Comparison of ENCODE assay signal across 19 mouse cellular contexts in the genomic region with DNA sequence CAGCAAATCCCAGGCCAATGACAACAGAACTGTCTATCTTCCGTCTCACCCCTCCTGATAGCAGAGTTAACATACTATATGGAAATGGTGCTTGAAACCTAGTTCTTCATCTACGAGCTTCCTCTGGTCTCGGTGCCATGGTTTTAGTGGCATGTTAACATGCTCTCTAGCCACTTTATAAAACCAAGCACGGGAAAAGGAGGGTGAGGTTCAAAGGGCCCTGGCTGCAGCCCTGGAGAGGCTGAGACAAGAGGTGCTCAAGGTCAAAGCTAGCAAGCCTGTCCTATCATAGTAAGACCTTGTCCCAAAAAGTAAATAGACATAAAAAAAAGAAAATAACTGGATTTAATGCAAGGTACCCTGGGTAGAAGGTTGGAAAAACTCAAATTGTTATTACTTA. TPM values are rescaled to one million over a fixed set of nuclear protein-coding genes. Genes with fewer than 3 reads are reported as not detected.
DNase-seq lines count a peak whose midpoint lies in the region; ATAC-seq lines count a peak whose summit lies in the region.
"Had no signal": no experiment of that assay in that cellular context is flagged by ENCODE, and none has a peak within 500 bp of the region (broad histone marks: within the 10 kb centered on the region; RNA-seq: fewer than 3 reads in every experiment).

No protein-coding gene starts in this region.

- ATAC-seq in intestine, embryonic 15.5 days = peak; percentile 76
- ATAC-seq: forebrain, embryonic 13.5 days; midbrain, embryonic 16.5 days had no signal

- 63% methylated on average over 4 of the region's 4 CpGs for WGBS in intestine, embryonic 15.5 days
- 88% methylated on average over 4 of the region's 4 CpGs for WGBS in hindbrain, embryonic 10.5 days

- H3K27ac ChIP-seq in intestine, embryonic 15.5 days = no peak overlapping the region; the same call in 1 of the 2 replicates
- H3K27ac ChIP-seq in hindbrain, embryonic 10.5 days = no peak overlapping the region
- H3K27ac ChIP-seq: forebrain, embryonic 13.5 days; heart, embryonic 10.5 days; hindbrain, embryonic 12.5 days; limb, embryonic 15.5 days had no signal

- DNase-seq in kidney, adult 11 months = peak; percentile 69
- DNase-seq in kidney, postnatal 4 days = no peak
- peak; percentile 60 to 67 for DNase-seq in kidney, adult 8-10 months
- peak; percentile 52 to 78 for DNase-seq in kidney, postnatal 25 days
- DNase-seq in layer of hippocampus, postnatal 14 days (ENCODE audit: low spot score in 2 of 2) = no peak
- no peak for DNase-seq in embryo, embryonic 11 days
- no peak for DNase-seq in hindbrain, embryonic 10.5 days (ENCODE audit: low spot score)
- DNase-seq: cerebellum, adult 8-10 months; gastrocnemius, postnatal 36 days; heart, postnatal 10 days had no signal

- H3K9ac ChIP-seq in intestine, embryonic 15.5 days = no peak overlapping the region
- H3K9ac ChIP-seq: forebrain, embryonic 13.5 days; hindbrain, embryonic 12.5 days; limb, embryonic 15.5 days had no signal

- no peaks in the 10 kb centered on the region for H3K36me3 ChIP-seq in intestine, embryonic 15.5 days
- peaks cover 46% of the 10 kb centered on the region for H3K36me3 ChIP-seq in hindbrain, embryonic 10.5 days

- H3K4me1 ChIP-seq in intestine, embryonic 15.5 days (replicated peaks) = no peaks in the 10 kb centered on the region
- H3K4me1 ChIP-seq in hindbrain, embryonic 10.5 days (replicated peaks) = no peaks in the 10 kb centered on the region
- H3K4me1 ChIP-seq: forebrain, embryonic 13.5 days; heart, embryonic 10.5 days; hindbrain, embryonic 12.5 days; limb, embryonic 15.5 days had no signal

- H3K9me3 ChIP-seq in intestine, embryonic 15.5 days = no peaks in the 10 kb centered on the region
- H3K9me3 ChIP-seq in hindbrain, embryonic 10.5 days = no peaks in the 10 kb centered on the region
- H3K9me3 ChIP-seq: forebrain, embryonic 13.5 days; heart, embryonic 10.5 days; hindbrain, embryonic 12.5 days; limb, embryonic 15.5 days had no signal

- H3K4me2 ChIP-seq in intestine, embryonic 15.5 days (replicated peaks) = no peak overlapping the region
- H3K4me2 ChIP-seq: forebrain, embryonic 13.5 days; hindbrain, embryonic 12.5 days; limb, embryonic 15.5 days had no signal

- H3K4me3 ChIP-seq in intestine, embryonic 15.5 days (replicated peaks) = no peak overlapping the region
- no peak overlapping the region for H3K4me3 ChIP-seq in hindbrain, embryonic 10.5 days
- H3K4me3 ChIP-seq: forebrain, embryonic 13.5 days; heart, embryonic 10.5 days; hindbrain, embryonic 12.5 days; limb, embryonic 15.5 days had no signal

- H3K27me3 ChIP-seq in intestine, embryonic 15.5 days (replicated peaks) = no peaks in the 10 kb centered on the region
- no peaks in the 10 kb centered on the region for H3K27me3 ChIP-seq in hindbrain, embryonic 10.5 days (ENCODE audit: insufficient read depth, poor library complexity, severe bottlenecking)
- H3K27me3 ChIP-seq: forebrain, embryonic 13.5 days; hindbrain, embryonic 12.5 days; limb, embryonic 15.5 days had no signal

RNA-seq across cellular contexts. Expression of gene Als2, which starts 25.4 kb away (rescaled TPM):
- 7.4 and 7.5 TPM in 2 replicates for polyA plus RNA-seq in intestine, embryonic 15.5 days (2015; fragmentation: Nextera tagmentation; extraction: Ambion mirVana)
- total RNA-seq in layer of hippocampus, postnatal 14 days (2021) = 10 to 100 TPM; 48.9 to 50.4 TPM
- 17.5 and 18.0 TPM in 2 replicates for polyA plus RNA-seq in hindbrain, embryonic 10.5 days (2016; fragmentation: Nextera tagmentation; extraction: Ambion mirVana)

RNA-seq across cellular contexts. Expression of gene Cdk15, which starts 45.1 kb away (rescaled TPM):
- polyA plus RNA-seq in intestine, embryonic 15.5 days (2015; fragmentation: Nextera tagmentation; extraction: Ambion mirVana) = 0.20 and 0.63 TPM in 2 replicates
- 1 to 10 TPM in 1 of 2 experiments, under 1 TPM in 1; 0.65 to 1.0 TPM for total RNA-seq in layer of hippocampus, postnatal 14 days (2021)
- polyA plus RNA-seq in hindbrain, embryonic 10.5 days (2016; fragmentation: Nextera tagmentation; extraction: Ambion mirVana) = 1.3 and 1.7 TPM in 2 replicates
- total RNA-seq: common myeloid progenitor, adult 5-6 weeks; gastrocnemius, postnatal 36 days; megakaryocyte-erythroid progenitor cell, adult 5-6 weeks; neutrophil, adult 5-6 weeks had no signal

RNA-seq across cellular contexts. Expression of gene Mpp4, which starts 48.5 kb away (rescaled TPM):
- 0.48 and 0.50 TPM in 2 replicates for polyA plus RNA-seq in intestine, embryonic 15.5 days (2015; fragmentation: Nextera tagmentation; extraction: Ambion mirVana)
- 1 to 10 TPM; 1.1 to 1.4 TPM for total RNA-seq in layer of hippocampus, postnatal 14 days (2021)
- polyA plus RNA-seq in hindbrain, embryonic 10.5 days (2016; fragmentation: Nextera tagmentation; extraction: Ambion mirVana) = 0.22 and 0.51 TPM in 2 replicates

Comparison
In these comparisons a context has a peak if more than half of its experiments do, and no peak if none do; other contexts are left out.
1. DNase-seq: peak in kidney, adult 11 months (single experiment), kidney, adult 8-10 months (2 of 2) and kidney, postnatal 25 days (2 of 2); none in kidney, postnatal 4 days (0 of 2), layer of hippocampus, postnatal 14 days (0 of 2), embryo, embryonic 11 days (single experiment) and hindbrain, embryonic 10.5 days (single experiment).